Mouse (Mus musculus) bone marrow macrophage, adult 2 months (primary cell): ENCODE results near the gene Gpr1.

ENCODE experiments used
- CTCF ChIP-seq: IDR thresholded peaks from 2 replicates; pipeline ENCODE4 v1.5.1; 2012; ENCODE audit warnings: low read depth, mild to moderate bottlenecking, low read length, moderate library complexity
- POLR2A ChIP-seq: IDR thresholded peaks from 2 replicates; pipeline ENCODE4 v1.6.1; 2012; ENCODE audit warnings: mild to moderate bottlenecking, low read depth, low read length, borderline replicate concordance

- TF ChIP-seq POLR2A (no peak), CTCF (no peak)
Observed at GRCm38 (mm10) chr1:63260742-63261033, 46.3 kb upstream of the Gpr1 start.
